Mouse (Mus musculus): Measurements from ENCODE around the gene Nfe2.

DNA sequence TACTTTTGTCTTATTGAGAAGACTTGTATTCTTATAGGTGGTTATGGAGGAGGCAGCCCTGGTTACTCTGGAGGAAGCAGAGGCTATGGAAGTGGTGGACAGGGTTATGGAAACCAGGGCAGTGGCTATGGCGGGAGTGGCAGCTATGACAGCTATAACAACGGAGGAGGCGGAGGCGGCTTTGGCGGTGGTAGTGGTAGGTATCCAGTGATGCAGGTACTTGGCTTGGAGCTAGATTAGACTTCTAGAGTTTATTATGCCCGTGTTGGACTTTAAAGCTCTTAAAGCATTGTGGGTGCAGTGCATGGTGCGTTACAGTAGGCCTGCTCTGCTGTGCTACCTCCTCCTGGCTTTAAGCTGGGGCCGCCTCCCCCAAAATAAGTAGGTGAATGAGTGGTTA is 15.3 kb downstream of the Nfe2 start:
- TF ChIP-seq CTCF (IDR thresholded peaks at IDR 0.05; ENCODE audit: low read depth, low read length) (no peak), GATA2 (IDR thresholded peaks at IDR 0.05; ENCODE audit: borderline replicate concordance, low read depth, low read length) (no peak)

Data from G1E (cell line).